Mouse (Mus musculus): Measurements from ENCODE around the gene Rpp38. TPM values are rescaled to one million over a fixed set of nuclear protein-coding genes. Genes with fewer than 3 reads are reported as not detected.

Gene Rpp38
- polyA plus RNA-seq, 1 experiment from 2014 or later, result 25.6 TPM

DNA sequence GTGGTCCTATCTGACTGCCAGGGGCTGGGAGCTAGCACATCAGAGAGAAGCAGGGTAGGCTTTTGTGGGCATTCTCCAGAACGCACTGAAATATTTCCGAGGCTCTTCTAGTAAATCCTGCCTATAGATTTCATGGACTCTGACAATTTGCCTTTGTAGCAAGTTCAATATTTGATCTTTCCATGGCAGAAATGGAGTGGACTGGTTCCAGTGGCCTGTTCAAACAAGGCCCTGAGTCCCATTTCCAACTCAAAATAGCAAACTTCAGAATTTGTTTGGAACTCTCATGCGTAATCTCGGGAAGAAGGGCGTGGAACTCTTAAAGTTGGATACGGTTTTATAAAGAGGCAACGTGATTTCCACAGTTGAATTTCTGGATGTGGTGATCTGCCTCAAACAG is 36.6 kb downstream of the Rpp38 start:
- no peaks in the 10 kb centered on the region for H3K9me3 ChIP-seq (replicated peaks; ENCODE audit: low read length)
- no peak overlapping the region for H3K27ac ChIP-seq
- H3K36me3 ChIP-seq (ENCODE audit: insufficient read depth, low read length), result no peaks in the 10 kb centered on the region
- no peaks in the 10 kb centered on the region for H3K4me1 ChIP-seq (replicated peaks; ENCODE audit: insufficient read depth, low read length)
- 90% methylated on average over 7 of the region's 7 CpGs for WGBS
- no peaks in the 10 kb centered on the region for H3K27me3 ChIP-seq (ENCODE audit: insufficient read depth, low read length)
- DNase-seq (ENCODE audit: low spot score) (no peak), ATAC-seq (replicated peaks; ENCODE audit: low FRiP score, low read depth) (no peak)
- H3K9ac ChIP-seq (ENCODE audit: low read depth, low read length), result no peak overlapping the region
- H3K4me3 ChIP-seq (replicated peaks; ENCODE audit: low read depth, low read length), result no peak overlapping the region
- H3K4me2 ChIP-seq (ENCODE audit: low read length), result no peak overlapping the region
- TF ChIP-seq CTCF (IDR thresholded peaks at IDR 0.05; ENCODE audit: low read depth), result no peak

DNA sequence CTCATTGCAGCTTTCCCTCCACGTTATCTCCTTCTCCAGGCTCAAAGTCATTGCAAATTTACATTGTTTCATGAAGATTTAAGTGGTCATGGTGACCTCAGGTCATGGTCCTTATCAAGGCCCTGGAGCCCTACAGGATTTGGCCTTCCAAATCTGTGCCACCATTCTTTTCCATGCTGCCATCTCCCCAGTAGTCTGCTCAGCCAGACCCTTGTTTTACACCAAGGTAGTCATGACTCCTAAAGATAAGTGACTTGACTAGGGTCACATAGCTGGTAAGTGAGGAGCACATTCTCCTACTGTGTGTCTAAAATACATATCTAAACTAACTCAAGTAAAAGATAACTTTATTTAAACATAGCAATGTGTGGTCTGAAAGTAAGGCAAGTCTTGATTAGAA is 40.3 kb downstream of the Rpp38 start:
- no peak overlapping the region for H3K4me2 ChIP-seq (ENCODE audit: low read length)
- no peaks in the 10 kb centered on the region for H3K9me3 ChIP-seq (replicated peaks; ENCODE audit: low read length)
- ATAC-seq (replicated peaks; ENCODE audit: low FRiP score, low read depth) (no peak), DNase-seq (ENCODE audit: low spot score) (no peak)
- no peak overlapping the region for H3K9ac ChIP-seq (ENCODE audit: low read depth, low read length)
- no peaks in the 10 kb centered on the region for H3K4me1 ChIP-seq (replicated peaks; ENCODE audit: insufficient read depth, low read length)
- 78% methylated on average over 1 of the region's 1 CpGs for WGBS
- TF ChIP-seq CTCF (IDR thresholded peaks at IDR 0.05; ENCODE audit: low read depth), result no peak
- H3K36me3 ChIP-seq (ENCODE audit: insufficient read depth, low read length), result no peaks in the 10 kb centered on the region
- H3K27ac ChIP-seq, result no peak overlapping the region
- H3K27me3 ChIP-seq (ENCODE audit: insufficient read depth, low read length), result no peaks in the 10 kb centered on the region
- no peak overlapping the region for H3K4me3 ChIP-seq (replicated peaks; ENCODE audit: low read depth, low read length)

DNA sequence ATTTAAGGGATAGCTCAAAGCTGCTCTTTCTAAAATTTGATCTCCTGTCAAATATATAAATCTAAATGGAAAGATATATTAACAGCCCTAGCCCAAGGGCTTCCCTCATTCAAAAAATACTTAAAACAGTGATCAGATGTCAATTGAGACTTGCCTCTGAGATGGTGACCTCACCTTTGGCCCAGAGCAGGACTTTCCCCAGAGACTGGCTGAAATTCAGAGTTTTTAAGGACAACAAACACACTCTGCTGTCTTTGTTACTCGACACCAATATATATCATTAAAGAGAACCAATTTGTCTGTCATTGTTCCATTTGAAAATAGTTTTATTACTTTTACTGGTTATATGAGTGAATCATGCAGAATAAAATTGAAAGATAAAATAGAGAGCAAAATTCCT is 42.9 kb downstream of the Rpp38 start:
- H3K27ac ChIP-seq, result no peak overlapping the region
- ATAC-seq (replicated peaks; ENCODE audit: low FRiP score, low read depth), result no peak
- H3K4me1 ChIP-seq (replicated peaks; ENCODE audit: insufficient read depth, low read length), result 0 out of 2 replicates have a peak, but pooled peaks cover 2% of the 10 kb centered on the region
- DNase-seq (ENCODE audit: low spot score), result no peak
- H3K9me3 ChIP-seq (replicated peaks; ENCODE audit: low read length), result no peaks in the 10 kb centered on the region
- no peak overlapping the region for H3K9ac ChIP-seq (ENCODE audit: low read depth, low read length)
- no peak overlapping the region for H3K4me2 ChIP-seq (ENCODE audit: low read length)
- no peaks in the 10 kb centered on the region for H3K36me3 ChIP-seq (ENCODE audit: insufficient read depth, low read length)
- H3K4me3 ChIP-seq (replicated peaks; ENCODE audit: low read depth, low read length), result no peak overlapping the region
- TF ChIP-seq CTCF (IDR thresholded peaks at IDR 0.05; ENCODE audit: low read depth), result no peak
- no peaks in the 10 kb centered on the region for H3K27me3 ChIP-seq (ENCODE audit: insufficient read depth, low read length)
- 58% methylated on average over 1 of the region's 1 CpGs for WGBS

DNA sequence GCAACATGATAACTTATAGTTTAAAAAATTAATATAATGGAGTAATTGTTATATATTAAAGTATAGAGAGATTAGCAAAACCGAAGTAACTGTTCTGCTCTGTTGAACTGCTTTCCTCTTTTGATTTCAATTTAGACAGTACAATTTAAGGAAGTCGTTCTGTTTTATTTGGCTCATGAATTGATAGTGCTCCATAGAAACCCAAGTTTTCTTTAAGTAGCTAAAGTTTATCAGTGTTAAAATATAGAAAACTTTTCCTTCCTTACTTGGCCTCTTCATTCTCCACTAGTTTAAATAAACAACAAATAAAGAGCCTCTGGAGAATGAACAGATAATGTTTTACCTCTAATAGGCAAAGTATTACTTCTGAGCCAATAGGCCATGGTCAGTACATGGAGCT is 46.2 kb downstream of the Rpp38 start:
- Histone ChIP-seq H3K4me2 (ENCODE audit: low read length) (no peak overlapping the region), H3K4me1 (replicated peaks; ENCODE audit: insufficient read depth, low read length) (0 out of 2 replicates have a peak, but pooled peaks cover 7% of the 10 kb centered on the region), H3K9ac (ENCODE audit: low read depth, low read length) (no peak overlapping the region), H3K27me3 (ENCODE audit: insufficient read depth, low read length) (no peaks in the 10 kb centered on the region), H3K4me3 (replicated peaks; ENCODE audit: low read depth, low read length) (no peak overlapping the region), H3K9me3 (replicated peaks; ENCODE audit: low read length) (no peaks in the 10 kb centered on the region), H3K36me3 (ENCODE audit: insufficient read depth, low read length) (no peaks in the 10 kb centered on the region), H3K27ac (no peak overlapping the region)
- TF ChIP-seq CTCF (IDR thresholded peaks at IDR 0.05; ENCODE audit: low read depth), result no peak
- no peak for ATAC-seq (replicated peaks; ENCODE audit: low FRiP score, low read depth)
- 38% methylated on average over 2 of the region's 2 CpGs for WGBS
- no peak for DNase-seq (ENCODE audit: low spot score)

DNA sequence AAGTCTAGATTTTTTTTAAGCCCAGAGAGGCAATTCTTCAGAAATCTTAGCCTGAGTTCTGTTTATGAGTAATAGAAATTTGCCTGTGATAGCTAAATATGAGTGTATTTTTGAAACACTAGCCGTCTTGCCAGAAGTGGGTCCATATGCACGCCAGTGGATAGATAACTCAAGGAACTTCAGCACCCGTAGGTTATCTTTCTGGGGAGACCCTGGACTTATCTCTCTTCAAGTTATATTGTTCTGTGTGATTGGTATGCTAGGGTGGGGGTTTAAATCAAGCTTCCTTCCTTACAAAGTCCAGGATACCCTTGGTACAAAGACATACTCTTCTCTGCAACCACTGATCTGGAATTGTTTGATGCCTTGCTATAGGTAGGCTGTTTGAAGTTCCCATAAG is 46.7 kb downstream of the Rpp38 start:
- 75% methylated on average over 3 of the region's 3 CpGs for WGBS
- H3K27ac ChIP-seq, result no peak overlapping the region
- no peaks in the 10 kb centered on the region for H3K36me3 ChIP-seq (ENCODE audit: insufficient read depth, low read length)
- H3K4me3 ChIP-seq (replicated peaks; ENCODE audit: low read depth, low read length), result no peak overlapping the region
- H3K4me2 ChIP-seq (ENCODE audit: low read length), result 0 out of 2 replicates have a peak overlapping the region, but pooled peaks have one; percentile 82
- TF ChIP-seq CTCF (IDR thresholded peaks at IDR 0.05; ENCODE audit: low read depth), result no peak
- ATAC-seq (replicated peaks; ENCODE audit: low FRiP score, low read depth) (no peak), DNase-seq (ENCODE audit: low spot score) (no peak)
- H3K9ac ChIP-seq (ENCODE audit: low read depth, low read length), result no peak overlapping the region
- 0 out of 2 replicates have a peak, but pooled peaks cover 7% of the 10 kb centered on the region for H3K4me1 ChIP-seq (replicated peaks; ENCODE audit: insufficient read depth, low read length)
- no peaks in the 10 kb centered on the region for H3K27me3 ChIP-seq (ENCODE audit: insufficient read depth, low read length)
- no peaks in the 10 kb centered on the region for H3K9me3 ChIP-seq (replicated peaks; ENCODE audit: low read length)

DNA sequence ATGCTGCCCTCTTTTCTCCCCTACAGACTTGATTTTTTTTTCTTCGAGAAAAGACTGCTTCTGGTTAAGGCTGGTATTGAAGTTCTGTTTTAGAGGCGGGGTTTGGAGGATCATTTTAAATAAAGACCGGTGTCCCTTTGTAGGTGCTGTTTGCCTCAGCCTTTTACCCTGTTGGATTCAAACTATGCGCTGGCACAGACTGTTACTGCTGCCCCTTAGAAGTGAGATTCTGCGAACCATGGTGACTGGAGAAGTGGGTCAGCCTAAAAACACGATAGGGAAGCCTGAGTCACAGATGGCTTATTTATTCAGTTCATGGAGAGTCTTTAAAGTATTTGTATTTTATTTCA is 47.3 kb downstream of the Rpp38 start:
- DNase-seq (ENCODE audit: low spot score) (peak; percentile 49), ATAC-seq (replicated peaks; ENCODE audit: low FRiP score, low read depth) (no peak)
- Histone ChIP-seq H3K4me2 (ENCODE audit: low read length) (peak overlapping the region; percentile 82), H3K9me3 (replicated peaks; ENCODE audit: low read length) (no peaks in the 10 kb centered on the region), H3K27me3 (ENCODE audit: insufficient read depth, low read length) (no peaks in the 10 kb centered on the region), H3K36me3 (ENCODE audit: insufficient read depth, low read length) (no peaks in the 10 kb centered on the region), H3K4me1 (replicated peaks; ENCODE audit: insufficient read depth, low read length) (0 out of 2 replicates have a peak, but pooled peaks cover 7% of the 10 kb centered on the region), H3K9ac (ENCODE audit: low read depth, low read length) (peak overlapping the region; percentile 75), H3K27ac (peak overlapping the region; percentile 85; the same call in 1 of the 2 replicates), H3K4me3 (replicated peaks; ENCODE audit: low read depth, low read length) (peak overlapping the region; percentile 88)
- TF ChIP-seq CTCF (IDR thresholded peaks at IDR 0.05; ENCODE audit: low read depth), result no peak
- under 1% methylated on average over 6 of the region's 6 CpGs for WGBS

Measured in kidney, postnatal 0 days (tissue).